Mouse (Mus musculus) cerebellum, adult 11-12 months (tissue): Measurements from ENCODE around the gene Ccdc106.
"Not testable (repeated sequence)": the region's sequence is repeated elsewhere in the genome, so short reads cannot be mapped to it uniquely, and the experiment has no call there.

Experiments
- DNase-seq: peaks from one replicate; pipeline ENCODE4 v3.0.0; 2022

Ccdc106 gene

DNA sequence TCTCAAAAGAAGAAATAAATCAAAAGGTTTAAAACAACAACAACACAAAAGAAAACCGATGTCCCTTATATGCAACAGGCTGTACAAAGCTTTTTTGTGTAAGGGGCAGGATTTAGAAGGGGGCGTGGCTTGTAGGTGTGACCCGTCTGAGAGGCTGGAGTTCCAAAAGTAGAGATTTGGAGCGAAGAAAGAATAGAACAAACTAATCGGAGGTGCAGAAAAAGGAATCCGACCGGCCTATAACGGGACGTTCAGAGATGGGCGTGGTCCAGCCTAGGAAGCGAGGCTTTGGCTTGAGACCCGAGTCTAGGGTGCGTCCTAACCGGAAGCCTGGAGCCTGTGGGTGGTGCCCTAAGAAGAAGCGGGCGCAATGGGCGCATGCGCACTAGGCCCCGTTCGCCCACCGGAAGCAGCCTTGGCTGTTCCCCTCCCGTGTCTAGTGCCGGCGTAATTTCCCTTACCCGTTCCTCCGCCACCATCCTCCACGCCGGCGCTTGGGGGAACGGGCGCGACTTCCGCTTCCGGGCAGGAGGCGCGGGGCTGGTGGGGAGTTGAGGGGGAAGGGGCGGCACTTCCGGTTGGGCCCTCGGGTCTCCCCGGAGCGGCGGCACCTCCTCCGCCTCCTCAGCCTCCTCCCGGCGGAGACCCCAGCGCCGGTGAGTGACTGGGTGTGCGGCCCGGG, at the start of gene Ccdc106, which contains the start of gene Zfp865:
Gene Ccdc106 (plus strand): TSS at position 554 of the 682 bp plus-strand sequence.
Gene Zfp865 (plus strand): TSS at position 377 of the 682 bp plus-strand sequence.
- peak; percentile 98 for DNase-seq

DNA sequence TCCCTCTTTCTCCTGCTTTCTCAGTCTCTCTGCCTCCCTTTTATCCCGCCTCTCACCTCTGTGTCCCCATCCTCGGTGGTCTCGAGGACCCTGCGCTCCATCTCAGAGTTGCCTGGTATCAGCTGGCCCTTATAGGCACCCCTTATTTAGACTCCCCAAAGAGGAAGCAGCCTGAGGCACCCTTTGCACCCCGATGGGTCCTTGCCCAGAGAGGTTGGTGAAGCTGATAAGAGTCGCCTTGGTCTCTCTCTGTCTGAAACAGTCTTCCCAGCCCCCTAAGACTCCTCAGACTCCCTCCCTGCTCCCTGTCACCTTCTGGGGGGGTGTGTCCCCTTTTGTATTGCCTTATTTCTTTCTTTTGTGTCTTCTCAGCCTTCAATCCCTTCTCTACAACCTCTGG, 49.3 kb upstream of the Ccdc106 start, which contains the start of gene Sbk3:
Gene Sbk3 (minus strand): TSS at position 101 of the 400 bp plus-strand sequence.
- no peak for DNase-seq

DNA sequence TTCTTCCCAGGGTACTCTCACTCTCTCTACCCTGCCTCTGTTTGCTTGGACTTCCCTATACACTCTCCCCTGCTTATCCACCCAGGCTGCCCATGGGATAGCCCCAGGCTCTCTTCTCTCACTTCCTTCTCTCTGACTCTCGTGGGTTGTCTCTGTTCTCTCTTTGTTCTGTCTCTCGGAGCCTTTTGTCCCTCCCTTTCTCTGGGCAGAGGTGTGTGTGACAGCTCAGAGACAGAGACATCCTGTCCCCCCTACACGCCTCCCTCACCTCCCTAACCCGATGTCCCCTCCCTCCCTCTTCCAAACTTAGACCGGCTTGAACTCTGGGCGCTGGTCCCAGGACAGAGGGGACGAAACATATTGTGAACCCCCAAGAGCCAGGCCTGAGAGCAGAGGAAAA, 48.6 kb upstream of the Ccdc106 start:
- no peak for DNase-seq

DNA sequence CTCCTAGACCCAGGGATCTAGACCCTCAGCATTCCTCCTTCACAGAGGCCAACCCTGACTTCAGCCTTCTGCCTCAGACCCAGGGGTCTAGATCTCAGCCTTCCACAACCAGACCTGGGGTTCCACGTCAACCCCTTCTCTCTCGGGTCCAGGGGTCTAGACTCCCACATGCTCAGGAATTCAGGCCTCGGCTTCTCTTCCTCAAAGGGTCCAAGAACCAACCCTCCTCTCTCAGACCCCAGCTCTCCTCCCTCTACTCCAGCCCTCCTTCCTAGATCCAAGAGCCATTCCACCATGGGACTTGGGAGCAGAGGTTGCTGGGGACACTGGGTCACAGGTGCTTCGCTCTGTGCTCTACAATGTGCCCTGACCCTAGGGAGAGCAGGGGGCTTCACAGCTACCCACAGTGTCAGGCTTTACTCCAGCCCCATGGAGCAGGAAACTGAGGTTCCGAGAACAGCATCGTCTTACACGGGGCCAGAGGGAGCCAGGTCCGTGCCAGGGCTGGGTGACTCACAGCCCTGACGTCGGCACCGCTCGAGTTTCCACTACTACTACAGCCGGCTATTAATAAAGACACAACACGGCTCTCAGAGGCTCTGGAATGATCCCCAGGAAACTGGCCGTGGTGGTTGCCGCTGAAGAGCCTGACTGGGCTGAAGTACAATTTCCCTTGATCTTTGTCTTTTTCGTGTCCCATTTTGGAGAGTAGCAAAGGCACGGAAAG, 47.9 kb upstream of the Ccdc106 start:
- no peak for DNase-seq

DNA sequence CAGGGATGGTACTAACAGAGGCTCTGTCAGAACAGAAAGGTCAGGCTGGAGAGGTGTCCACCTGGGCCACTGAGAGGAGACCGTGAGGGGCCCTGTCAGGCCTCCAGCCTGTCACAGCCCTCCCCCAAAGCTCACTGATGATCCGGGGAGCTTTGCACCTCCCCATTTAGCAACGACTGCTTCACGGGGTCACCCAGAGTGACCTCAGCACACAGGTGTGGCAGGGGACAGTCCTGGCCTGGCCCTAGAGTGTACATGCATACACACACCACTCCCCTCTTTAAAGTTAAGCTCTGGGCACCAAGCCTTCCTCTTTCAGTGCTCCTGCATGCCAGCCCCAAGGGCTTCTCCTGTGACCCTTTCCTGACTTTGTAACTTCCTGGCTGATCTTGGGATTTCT, 44.9 kb upstream of the Ccdc106 start:
- no peak for DNase-seq

- DNase-seq = no peak
Observed at GRCm38 (mm10) chr7:4976832-4977231, 43.5 kb upstream of the Ccdc106 start.

- DNase-seq = no peak
Observed at GRCm38 (mm10) chr7:4988250-4988649, 32.1 kb upstream of the Ccdc106 start.

- DNase-seq = peak; percentile 62
Observed at GRCm38 (mm10) chr7:4993347-4993998, 26.9 kb upstream of the Ccdc106 start.

GRCm38 (mm10) chr7:4993999-4994788, 26.2 kb upstream of the Ccdc106 start:
- DNase-seq = peak; percentile 65

DNA sequence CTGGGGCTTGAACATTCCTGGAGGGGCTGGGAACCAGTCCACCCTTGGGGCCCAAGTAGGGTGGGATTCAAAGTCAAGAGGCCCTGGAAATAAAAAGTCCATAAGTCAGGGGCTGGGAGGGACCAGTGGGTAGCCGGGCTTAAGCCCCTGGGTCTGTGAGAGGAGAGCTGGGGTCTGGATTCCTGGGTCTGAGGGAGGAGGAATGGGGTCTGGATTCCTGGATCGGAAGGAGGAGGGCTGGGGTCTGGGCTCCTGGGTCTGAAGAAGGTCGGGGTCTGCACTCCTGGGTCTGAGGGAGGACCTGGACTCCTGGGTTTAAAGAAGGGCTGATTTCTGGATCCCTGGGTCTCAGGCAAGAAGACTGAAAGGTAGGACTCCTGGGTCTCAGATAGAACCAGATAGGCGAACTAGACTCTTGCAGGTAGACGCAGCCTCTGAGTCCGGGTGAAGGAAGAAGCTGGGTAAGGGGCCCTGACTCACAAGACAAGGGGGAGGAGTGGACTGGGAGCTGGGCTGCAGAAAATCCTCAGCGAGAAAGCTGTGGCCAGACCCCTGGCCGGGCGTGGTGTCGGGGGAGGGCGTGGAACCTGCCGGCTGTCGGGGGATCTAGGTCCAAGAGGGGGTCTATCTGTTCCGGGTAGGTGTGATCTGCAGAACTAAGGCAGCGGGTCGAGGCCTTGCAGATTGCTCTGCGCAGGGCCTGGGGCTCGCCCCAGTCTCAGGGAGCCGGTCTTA, 24.9 kb upstream of the Ccdc106 start:
- DNase-seq = no peak

- DNase-seq = peak; percentile 92
Observed at GRCm38 (mm10) chr7:4996003-4996895, 24.1 kb upstream of the Ccdc106 start, which contains the start of gene Zfp579. Zfp579 (minus strand) TSS chr7:4996158.

DNA sequence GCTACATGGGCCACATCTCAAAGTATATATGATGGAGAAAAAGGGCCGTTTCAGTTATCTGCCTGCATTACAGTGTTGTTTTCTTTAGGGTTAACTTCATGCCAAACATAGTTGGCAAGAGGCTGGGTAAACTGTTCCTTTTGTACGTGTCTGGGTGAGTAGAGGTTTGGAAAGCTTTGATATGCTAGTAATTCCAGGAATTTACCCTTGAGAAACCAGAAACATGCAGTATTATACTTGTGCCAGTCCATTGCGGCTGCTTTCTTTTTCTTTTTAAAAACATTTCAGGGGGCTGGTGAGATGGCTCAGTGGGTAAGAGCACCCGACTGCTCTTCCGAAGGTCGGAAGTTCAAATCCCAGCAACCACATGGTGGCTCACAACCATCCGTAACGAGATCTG, 23.4 kb upstream of the Ccdc106 start:
- DNase-seq = no peak

DNA sequence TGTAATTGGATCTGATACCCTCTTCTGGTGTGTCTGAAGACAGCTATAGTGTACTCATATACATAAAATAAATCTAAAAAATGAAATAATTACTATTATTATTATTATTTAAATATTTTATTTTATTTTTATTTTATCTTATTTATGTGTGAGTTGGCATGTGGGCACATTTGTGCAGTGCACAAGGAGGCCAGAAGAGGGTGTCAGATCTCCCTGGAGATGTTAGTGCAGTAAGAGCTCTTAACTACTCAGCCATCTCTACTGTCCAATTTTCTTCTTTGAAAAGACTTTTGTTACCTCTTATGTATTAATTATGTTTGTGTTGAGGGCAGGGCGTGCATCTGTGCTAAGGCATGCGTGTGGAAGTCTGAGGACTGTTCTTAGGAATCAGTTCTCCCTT, 20.5 kb upstream of the Ccdc106 start:
- DNase-seq = no peak

DNA sequence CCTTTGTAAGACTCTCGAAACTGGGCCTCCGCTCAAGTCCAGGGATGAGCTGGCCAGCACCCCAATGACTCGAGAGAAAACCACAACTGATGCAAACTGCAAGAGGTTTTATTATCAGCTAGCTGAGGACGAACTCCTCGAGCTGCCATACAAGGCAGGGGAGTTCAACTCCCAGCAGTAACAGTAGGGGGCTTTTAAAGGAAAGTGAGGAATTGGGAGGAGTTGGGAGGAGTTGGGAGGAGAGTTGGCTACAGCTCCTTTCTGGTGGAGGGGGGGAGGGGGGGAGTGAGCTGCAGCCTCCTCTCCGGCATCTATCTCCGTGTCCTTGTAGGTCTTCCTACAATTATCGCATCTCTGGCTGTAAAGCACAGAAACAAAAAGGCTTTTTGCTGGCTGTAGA, 17.5 kb upstream of the Ccdc106 start:
- DNase-seq = not testable (repeated sequence)

- no peak for DNase-seq
Observed at GRCm38 (mm10) chr7:5008229-5008628, 12.1 kb upstream of the Ccdc106 start.

- DNase-seq = peak; percentile 58
Observed at GRCm38 (mm10) chr7:5012681-5013513, 7.5 kb upstream of the Ccdc106 start.

- DNase-seq = peak; percentile 95
Observed at GRCm38 (mm10) chr7:5014251-5015117, 5.9 kb upstream of the Ccdc106 start, which contains the start of the genes Zfp524 and Fiz1. Zfp524 (plus strand) TSS chr7:5014415. Fiz1 (minus strand) TSS chr7:5014697.

DNA sequence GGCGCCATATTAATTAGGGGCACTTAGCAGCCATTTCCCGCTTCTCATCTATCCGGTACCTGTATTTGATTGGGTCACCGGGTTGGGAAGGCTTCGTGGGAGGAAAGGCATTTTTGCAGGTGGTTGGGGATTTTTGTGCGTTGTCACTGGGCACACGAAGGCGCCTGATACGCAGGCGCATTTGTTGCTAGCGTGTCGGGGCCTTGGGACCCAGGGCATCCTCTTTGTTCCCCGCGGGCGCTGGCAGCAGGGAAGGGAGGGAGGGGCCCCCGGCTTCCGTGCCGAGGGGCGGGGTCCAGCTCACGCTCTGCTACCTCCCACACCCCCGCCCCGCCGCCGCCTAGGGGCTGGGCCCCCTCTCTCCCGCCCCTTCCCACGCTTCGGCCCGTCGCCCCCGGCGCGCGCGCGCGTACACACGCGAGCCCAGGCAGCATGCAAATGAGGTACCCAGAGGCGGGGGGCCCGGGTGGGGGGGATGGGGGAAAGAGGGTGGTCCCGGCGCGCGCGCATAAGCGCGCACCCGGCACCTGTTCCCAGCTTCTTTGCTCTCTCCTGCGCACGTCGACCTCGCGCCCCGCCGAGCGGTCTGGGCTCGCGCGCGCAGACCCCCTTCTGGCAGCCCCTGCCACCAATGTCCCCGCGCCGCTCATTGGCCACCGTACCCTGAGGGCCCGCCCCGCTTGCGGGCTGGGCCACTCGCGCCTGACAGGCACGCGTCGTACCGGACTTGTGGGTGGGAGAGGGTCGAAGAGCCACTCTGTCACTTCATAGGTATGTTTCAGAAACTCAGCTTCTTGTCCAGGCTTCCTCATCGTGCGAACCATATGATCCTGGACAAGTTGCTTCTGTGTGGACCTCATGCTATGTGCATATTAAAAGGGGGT, 5.0 kb upstream of the Ccdc106 start, which contains the start of gene Gm44973:
Gene Gm44973 (plus strand): TSS at position 379 of the 884 bp plus-strand sequence.
- DNase-seq = peak; percentile 94
